Mouse (Mus musculus) urinary bladder, adult 18-20 months (tissue): ENCODE measurements around the gene Gm13697.

Experiments
- DNase-seq, 2 experiments: peaks; one replicate each; pipeline ENCODE4 v3.0.0; 2022; ENCODE audit warnings: low spot score in 2 of 2, mixed read lengths in 2 of 2

Gm13697 gene

DNA sequence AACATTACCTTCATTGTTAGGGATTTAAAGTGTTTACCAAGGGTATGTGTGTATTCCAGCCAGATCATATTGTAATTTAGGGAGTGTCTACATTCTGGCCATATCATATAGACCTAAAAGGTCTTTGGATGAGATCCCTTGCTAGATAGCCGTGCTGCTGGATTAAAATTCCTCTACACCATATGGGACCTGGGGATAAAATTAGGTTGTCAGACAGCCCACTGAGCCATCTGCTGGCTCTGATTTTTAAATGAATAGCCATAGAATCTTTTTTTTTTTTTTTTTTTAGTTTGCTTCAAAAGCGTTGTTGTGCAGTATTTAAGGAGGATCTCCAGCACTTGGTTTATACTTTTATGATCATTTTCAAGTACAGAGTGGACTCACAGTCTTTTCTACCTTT lies 48.0 kb downstream of the Gm13697 start:
- no peak for DNase-seq

DNA sequence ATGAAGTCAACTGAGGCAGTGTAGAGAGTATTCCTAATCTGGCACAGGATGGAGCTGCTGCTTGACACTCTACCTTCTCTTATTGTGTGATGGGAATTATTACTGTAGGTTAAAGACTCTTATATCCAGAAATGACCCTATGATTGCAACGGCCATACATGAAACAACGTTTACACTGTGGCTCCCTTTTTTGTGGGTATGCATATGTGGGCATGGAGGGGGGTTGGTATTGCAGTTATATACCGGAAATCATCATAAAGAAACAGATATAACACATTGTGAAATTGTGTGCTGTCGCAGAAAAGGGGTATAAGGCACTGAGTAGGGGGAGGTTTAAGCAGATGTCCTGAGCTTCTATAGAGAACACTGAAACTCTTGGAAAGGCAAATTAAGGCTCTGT lies 51.5 kb downstream of the Gm13697 start:
- no peak for DNase-seq
